Mouse (Mus musculus) embryo, embryonic 10 days (tissue): Measurements from ENCODE around the gene Leng9.

Experiments used
- DNase-seq: peaks from one replicate; pipeline ENCODE4 v3.0.0-alpha.2; 2015; ENCODE audit warnings: low spot score

Gene Leng9

DNA sequence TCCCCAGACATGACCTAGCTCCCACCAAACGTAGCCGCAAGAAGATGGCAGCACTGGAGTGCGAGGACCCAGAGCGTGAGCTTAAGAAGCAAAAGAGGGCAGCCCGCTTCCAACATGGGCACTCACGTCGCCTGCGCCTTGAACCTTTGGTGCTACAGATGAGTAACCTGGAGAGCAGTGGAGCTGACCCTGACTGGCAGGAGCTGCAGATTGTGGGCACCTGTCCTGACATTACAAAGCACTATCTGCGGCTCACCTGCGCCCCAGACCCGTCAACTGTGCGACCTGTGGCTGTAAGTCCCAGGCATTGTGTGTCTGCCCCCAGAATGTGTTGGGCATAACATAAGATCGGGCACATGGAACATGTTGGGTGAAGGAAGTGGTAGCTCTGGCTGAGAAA, 6.1 kb downstream of the Leng9 start:
- no peak for DNase-seq

DNA sequence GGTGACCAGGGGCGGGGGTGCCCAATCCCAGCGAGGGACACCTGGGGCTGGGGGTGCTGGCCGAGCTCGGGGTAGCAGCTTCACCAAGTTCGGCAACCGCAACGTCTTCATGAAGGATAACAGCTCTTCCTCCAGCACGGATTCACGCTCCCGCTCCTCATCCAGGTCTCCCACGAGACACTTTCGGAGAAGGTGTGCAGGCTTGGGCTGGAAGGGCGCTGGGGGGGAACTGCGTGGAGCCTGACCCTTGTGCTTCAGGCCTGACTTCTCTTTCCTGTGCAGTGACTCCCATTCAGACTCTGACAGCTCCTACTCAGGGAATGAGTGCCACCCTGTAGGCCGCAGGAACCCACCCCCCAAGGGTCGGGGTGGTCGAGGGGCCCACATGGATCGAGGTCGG, 6.7 kb downstream of the Leng9 start:
- DNase-seq = no peak

DNA sequence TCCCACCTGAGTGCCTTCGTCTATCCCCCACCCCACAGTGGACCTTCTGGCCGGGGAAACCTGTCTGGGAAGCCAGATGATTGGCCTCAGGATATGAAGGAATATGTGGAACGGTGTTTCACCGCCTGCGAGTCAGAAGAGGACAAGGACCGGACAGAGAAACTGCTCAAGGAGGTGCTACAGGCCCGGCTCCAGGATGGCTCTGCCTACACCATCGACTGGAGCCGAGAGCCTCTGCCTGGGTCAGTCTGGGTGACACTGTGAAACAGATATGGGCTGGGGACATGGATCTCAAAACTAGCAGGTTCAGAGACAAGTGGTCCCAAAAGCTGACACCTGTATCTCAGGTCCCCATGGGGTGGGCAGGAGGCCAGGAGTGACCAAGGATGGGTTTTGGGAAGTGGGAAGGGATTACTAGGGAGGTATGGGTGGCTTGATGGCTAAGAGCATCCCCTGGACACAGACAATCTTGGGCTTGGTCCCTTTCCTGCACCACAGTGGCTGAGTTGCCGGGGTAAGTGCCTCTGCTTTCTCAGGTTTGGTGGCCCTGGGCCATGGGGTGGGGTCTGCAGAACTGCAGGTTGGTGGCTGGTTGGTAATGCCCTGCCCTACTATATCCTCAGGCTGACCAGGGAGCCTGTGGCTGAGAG, 7.3 kb downstream of the Leng9 start:
- DNase-seq = no peak

DNA sequence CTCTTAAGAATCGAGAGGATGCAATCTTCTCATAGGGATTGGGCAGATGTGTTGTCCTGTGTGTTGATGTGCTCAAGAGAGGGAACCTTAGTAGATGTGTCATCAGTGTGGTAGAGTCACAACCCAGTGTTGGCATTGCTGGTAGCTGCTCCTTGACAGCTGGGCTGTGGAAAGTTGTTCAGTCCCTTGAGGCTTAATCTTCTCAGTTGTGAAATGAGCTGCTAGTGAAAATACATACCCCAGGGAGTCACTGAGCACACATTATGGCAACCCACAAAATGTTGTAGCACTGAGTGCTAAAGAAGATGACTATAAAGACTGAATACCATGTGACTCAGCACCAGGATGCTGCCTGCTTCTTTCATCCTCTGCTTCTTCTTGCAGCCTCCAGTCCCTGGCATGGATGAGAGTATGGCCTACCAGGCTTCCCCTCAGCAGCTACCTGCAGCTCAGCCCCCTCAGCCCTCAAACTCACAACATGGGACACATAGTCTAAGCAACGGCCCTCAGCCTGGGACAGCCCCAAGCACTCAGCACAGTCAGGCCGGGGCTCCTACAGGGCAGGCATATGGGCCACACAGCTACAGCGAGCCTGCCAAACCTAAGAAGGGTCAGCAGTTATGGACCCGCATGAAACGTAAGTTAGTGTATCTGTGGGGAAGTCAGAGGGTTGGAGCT, 8.4 kb downstream of the Leng9 start:
- DNase-seq = no peak

DNA sequence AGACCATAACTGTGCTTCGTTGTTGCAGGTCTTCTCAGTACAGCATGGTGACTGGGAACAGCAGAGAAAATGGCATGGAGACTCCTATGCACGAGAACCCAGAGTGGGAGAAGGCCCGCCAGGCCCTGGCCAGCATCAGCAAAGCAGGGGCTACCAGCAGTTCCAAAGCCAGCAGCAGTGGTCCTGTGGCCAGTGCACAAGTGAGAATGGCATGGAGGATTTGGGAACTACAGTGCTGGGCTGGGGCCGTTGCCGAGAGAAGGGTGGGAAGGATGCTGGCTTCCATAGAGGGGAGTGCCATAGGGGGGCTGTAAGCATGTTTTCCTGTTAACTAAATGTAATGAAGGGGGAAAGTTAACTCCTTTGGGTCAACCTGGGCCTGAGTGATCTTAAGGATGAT, 10.8 kb downstream of the Leng9 start:
- no peak for DNase-seq

DNA sequence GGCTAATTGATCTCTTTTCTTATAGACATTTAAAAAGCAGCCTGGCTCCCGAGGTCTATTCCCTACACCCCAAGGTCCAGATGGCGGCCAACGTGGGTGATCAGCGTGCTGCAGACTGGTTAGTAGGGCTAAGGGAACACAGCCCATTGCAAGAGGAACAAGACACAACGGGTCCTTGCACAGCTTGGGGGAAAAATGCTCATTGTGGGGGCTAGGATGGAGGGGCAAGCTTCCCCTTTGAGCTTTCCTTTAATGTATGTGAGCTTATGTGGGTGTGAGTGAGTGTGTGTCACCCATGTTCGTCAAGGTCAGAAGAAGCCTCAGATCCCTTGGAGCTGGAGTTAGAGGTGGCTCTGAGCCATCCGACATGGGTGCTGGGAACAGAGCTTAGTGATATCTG, 11.5 kb downstream of the Leng9 start:
- DNase-seq = no peak

DNA sequence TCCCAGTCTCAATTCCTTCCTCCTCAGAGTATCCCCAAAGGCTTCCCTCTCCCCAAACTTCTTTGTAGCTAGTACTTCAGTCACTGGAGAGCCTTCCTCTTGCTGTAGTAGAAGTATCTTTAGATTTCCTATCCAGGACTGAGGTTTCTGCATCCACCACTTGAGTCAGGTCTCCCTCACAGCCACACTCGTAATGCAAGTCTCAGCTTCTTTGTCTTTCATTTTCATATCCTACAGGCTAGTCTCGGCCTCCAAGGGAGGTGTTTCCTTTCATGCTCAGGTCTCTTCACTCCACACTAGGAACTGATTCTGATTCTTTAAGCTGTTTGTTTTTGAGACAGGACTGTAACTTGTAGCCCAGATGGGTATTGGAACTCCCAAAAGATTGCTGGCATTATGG, 12.0 kb downstream of the Leng9 start:
- DNase-seq = no peak

DNA sequence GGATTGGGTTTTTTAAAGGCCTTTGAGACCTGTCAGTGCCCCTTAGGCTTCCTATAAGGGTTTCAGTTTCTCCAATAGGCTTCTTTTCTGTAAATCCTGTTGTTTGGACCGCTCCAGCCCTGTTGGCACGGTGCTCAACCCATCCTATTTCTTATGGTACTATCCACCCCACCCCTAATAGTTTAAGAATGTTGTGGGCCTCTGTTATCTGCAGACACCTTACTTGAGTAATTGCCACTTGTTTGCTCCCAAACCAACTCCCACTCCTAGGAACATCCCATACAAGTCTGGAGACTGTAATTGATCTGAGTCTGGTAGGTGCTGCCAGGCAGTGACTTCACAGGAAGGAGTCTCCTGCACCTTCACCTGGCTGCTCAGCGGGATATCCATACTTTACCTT, 12.4 kb downstream of the Leng9 start:
- no peak for DNase-seq

DNA sequence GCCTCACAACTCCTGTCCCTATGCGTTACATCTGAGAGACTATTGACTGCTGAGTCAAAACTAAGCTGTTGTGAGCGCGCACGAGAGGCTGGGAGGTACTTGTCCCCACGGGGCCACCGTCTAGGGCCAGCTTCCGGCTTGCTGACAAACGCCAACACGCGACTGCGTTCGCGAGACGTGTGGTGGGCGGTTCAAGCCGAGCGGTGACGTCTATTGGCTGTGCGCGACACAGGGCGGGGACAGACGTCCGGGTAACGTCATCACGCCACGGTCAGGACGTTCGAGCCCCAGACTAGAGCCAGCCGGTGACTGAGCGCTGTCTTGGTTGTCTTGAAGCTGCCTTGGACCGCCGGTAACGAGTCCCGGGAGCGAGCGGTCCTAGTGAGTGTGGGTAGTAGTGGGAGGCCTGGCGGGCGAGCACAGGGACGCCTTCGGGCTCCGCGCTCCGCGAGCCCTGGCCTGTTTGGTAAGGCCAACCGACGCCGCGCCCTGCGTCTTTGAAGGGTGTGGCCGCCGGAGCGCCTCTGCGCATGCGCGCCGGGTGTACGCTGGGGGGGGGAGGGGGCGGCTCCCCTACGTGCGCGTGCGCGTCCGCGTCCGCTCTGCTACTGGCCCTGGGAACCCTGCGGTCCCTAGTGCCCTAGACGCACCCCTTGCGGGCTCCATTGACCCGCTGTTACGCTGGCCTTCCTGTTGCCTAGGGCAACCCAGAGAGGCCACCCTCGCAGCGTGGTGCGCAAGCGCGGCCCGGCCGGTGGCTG, 13.2 kb downstream of the Leng9 start, which contains the start of gene Leng8:
Gene Leng8 (plus strand): TSS at position 269 of the 761 bp plus-strand sequence.
- peak; percentile 99 for DNase-seq

DNA sequence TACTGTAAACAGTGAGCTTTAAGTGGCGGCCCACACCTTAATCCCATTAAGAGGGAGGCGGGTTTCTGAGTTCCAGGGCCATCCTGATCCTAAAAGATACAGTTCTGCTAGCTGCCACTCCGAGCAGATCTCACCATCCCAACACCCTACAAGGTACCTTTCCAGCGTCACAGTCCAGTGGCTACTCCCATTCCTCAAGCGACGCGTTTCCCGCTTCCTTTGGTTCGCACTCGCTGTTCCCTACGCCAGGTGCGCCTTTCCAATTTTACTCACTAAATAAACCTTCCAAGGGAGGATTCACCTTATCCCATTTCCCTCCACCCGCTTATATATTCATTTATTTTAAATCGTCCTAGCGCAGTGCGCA, 13.8 kb downstream of the Leng9 start:
- DNase-seq = no peak

DNA sequence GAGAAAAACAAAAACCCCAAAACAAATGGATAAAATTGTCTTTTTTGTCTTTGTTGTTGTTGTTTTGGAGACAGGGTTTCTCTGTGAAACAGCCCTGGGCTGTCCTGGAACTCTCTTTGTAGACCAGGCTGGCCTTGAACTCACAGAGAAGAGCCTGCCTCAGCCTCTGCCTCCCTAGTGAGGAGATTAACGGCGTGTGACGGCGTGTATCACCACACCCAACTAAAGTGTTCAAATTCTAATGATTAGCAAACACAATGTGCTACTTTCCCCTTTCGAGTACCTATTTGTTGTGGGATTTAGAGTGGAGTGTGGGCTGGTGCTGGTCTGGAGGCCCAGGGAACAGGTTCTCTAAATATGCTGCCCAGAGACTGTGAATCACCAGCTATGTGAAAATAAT, 15.3 kb downstream of the Leng9 start:
- DNase-seq = no peak

DNA sequence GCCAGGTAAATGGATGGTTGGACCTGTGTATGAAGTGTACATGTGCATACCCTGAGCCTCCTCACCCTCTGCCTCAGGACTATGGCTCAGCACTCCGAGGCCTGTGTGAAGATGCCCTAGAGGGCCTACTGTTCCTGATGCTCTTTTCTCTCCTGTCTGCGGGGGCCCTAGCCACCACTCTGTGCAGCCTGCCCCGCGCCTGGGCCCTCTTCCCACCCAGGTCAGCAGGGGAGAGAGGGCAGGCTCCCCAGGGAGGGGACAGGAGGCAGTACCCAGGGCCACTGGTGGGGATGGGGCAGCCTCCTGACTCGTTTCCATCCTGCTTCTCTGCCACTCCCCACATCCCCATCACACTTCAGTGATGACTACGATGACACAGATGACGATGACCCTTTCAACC, 17.2 kb downstream of the Leng9 start:
- DNase-seq = no peak

DNA sequence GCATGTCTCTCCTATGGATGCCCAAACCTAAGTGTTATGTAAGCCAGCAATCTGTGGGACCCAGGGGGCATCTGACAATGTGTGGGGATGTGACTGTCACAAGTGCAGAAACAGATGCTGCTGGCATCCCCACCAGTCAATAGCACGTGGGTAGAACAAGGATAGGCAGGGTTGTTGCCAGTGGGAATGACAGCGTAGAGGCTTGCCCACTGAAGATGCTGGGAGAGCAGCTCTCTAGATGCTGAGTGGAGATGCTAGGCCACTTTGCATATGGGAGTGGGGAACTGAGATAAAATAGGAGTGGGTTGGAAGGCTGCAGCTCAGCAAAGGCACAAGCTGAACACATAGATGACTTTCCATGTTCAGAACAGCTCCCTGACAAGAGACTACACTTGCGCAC, 17.6 kb downstream of the Leng9 start:
- no peak for DNase-seq

DNA sequence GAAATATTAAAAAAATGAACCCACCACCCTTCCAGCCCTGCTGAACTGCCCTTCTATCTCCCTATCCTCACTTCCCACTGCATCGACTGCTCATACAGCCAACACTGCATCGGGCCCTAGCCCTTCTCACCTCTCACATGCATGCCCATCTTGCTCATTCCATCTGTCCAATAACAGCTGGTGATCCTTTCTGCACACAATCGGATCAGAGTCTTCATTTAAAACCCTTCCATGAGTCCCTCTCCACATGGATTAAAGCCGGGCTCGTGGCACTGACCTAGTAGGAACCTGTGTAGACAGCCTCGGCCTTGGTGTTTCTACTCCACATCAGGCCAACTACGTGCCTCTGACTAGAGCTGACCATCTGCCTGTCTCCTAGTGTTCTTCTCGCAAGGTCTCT, 18.2 kb downstream of the Leng9 start:
- no peak for DNase-seq

DNA sequence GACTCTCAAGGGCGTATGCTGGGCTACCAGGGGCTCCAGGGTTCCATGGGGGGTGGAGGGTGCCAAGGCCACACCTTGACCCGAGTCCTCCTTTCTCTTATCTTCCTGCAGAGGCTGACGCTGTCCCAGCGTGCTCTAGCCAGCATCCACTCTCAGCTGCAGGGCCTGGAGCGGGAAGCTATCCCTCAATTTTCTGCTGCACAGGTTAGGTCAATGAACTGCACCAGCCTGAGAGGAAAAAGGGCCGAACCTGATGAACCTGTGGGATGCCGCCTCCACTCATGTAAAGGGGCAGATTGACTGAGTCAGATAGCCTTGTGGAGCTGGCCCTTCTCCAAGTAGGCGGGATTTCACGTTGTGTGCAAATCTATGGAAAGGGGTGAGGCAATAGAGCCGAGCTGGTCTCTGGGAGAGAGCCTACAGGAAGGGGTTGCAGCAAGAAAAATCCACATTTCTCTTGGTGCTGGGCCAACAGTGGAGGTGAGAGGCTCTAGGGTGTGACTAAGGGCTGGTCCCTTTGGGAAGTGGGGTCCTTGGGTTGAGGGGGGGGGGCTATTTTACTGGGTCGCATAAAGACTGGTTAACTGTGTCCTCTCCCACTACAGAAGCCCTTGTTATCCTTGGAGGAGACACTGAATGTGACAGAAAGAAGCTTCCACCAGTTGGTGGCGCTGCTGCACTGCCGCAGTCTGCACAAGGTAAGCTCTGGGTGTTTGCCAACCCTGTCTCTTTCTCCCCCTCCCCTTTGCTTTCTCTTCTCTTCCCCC, 19.3 kb downstream of the Leng9 start:
- DNase-seq = peak; percentile 92

DNA sequence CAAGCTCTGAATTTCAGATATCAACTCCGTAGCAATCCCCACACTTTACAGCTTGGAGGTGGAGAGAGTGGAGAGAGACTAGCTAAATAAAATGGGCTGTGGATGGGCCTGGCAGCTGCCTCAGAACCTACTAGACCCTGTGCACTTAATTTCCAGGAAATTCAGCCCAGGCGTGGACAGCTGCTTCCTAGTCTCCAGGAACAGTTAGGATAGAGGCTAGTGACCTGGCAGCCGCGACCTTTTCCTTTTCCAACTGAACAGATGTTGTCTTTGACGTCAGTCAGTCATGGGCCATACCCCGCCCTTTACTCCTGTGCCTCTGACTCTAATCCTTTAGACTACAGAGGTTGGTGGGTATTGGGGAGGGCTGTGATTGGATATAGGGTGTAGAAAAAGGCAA, 21.3 kb downstream of the Leng9 start:
- DNase-seq = no peak

DNA sequence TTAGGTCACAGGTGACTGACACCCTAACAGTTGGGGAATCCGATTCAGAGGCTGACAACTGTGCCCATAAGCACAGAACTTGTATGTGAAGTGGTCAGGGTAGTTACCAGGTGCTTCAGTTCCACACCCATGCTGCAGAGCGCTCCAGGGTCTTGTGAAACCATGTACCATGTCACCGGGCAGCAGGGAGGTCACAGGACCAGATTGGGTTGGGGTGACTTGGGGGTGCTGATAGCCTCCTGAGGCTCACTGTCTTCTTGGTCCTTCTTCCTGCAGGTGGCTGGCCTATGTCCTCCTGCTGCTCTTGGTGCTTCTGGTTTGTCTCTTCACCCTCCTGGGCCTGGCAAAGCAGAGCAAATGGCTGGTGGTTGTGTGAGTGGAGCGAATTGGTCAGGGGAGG, 22.3 kb downstream of the Leng9 start:
- no peak for DNase-seq

DNA sequence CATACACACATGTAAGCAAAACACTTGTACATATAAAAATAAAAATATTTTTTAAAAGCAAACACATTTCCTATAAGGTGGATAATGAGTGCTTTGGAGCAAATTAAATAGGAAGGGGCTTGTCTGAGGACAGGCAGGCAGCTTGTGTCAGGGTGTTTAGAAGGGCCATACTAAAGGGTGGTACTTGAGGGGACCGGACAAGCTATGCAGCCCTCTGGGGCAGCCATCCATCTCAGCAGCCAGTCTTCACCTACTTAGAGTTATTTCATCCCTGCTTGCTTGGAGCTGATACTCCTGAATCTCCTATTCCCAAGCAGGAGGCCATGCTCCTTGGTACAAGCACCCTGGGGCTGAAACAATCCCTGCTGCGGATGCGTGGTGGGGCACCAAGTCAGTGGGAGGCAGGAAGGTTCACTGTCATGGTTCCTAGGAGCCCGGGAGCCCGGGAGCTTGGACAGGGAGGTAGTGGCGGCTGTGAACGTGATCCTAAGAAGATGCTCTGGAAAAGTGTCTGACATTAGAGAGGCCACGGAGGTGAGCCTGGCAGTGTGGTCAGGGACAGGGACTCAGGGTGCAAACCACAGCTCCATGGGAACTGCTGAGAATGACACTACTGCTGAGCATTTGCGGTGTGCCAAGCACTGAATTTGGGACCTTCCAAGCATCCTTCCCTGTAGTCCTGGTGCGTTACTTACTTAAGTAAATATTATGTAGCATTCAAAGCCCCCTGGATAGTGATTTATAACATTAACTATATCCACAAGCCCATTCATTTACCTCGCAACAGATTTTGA, 23.0 kb downstream of the Leng9 start:
- DNase-seq = no peak

DNA sequence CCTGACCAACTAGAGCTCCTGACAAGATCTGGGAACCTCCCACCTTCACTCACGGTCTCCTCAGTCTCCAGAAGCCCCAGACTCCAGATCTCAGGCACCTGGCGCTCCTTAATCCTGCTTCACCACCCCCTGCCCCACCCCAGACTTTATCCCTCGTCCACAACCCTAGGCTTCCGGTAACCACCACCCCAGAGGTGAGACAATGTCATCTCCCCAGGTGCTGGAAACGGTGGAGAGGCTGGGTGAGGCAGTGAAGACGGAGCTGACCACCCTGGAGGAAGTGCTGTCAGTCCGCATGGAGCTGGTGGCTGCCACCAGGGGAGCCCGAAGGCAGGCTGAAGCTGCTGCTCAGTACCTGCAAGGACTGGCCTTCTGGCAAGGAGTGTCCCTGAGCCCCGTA, 24.9 kb downstream of the Leng9 start:
- DNase-seq = no peak

DNA sequence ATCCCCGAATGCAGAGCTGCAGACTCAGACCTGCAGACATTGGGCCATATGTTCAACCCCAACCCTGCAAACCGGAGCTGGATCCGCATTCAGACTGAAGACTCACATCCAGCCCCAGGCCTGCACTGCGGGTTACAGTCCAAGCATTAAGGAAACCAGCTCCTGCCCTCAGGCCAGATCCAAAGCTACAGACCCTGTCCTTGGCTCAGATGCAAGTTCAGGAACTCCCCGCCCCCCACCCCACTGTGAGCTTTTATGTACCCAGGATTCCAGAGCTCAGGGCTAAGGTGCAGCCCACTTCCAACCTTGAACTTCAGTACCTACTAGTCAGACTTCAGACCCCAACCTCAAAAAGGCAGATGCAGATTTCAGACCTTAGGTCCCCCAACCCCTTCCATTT, 25.3 kb downstream of the Leng9 start:
- no peak for DNase-seq

DNA sequence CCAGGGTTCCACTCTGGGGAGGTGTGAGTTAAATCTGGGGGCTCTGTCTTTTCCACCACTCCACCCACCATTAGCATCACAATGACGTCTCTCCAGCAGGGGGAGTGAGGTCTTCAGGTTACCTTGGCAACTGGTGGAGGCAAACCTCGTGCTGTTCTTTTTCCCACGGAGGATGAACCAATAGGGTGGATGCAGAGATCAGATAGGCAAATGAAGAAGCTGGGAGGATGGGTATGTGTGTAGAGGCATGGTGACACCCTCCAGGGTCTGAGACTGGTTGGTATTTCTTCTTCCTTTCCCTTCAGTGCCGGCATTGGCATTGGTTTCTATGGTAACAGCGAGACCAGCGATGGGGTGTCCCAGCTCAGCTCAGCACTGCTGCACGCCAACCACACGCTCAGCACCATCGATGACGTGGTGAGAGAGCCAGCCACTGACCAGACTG, 25.8 kb downstream of the Leng9 start:
- peak; percentile 86 for DNase-seq

DNA sequence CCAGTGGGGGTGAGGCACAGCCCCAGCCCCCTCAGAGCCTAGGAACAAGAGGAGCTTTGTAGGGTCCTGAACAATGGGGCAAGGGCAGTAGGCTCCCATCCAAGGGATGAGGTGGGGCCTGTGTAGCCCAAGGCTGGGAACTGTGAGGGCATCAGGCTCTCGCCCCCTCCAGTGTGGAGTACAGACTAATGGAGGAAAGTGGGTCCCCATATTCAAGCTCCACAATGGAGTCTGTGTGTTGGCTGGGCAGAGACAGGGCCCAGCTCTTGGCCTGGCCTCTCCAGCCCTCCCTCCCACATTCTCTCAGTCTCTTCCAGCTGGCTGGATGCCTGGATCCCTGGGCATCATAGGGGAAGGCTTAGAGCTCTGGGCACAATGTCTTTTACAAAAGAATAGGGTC, 26.4 kb downstream of the Leng9 start:
- peak; percentile 10 for DNase-seq
